Mouse (Mus musculus): ENCODE results near the gene Ramac. TPM values are rescaled to one million over a fixed set of nuclear protein-coding genes. Genes with fewer than 3 reads are reported as not detected.
A peak's percentile ranks its signal among the peaks of the same experiment; 100 is the strongest.

Ramac gene
- polyA plus RNA-seq, 1 experiment from 2014 or later = 86.9 TPM

- Histone ChIP-seq H3K4me1 (ENCODE audit: control insufficient read depth in 2 of 2, insufficient read depth in 2 of 2, low read length in 2 of 2) (peaks cover 2 to 10% of the 10 kb centered on the region in 2 experiments), H3K9ac (ENCODE audit: low read length) (peak within 1 kb of the TSS; percentile 81), H3K9me3 (ENCODE audit: control insufficient read depth, low read length) (no peaks in the 10 kb centered on the region), H3K27ac (replicated peaks in 1 of 2; ENCODE audit: control insufficient read depth in 1 of 2, insufficient read depth in 1 of 2, low read depth in 2 of 2, low read length in 2 of 2) (peak within 1 kb of the TSS; percentile 93 to 95), H3K27me3 (ENCODE audit: control insufficient read depth, insufficient read depth, low read length) (no peaks in the 10 kb centered on the region), H3K4me2 (ENCODE audit: low read length) (peak within 1 kb of the TSS; percentile 88), H3K4me3 (ENCODE audit: control insufficient read depth in 1 of 2, insufficient read depth in 1 of 2, low read depth in 1 of 2, low read length in 2 of 2) (peak within 1 kb of the TSS; percentile 55 to 60), H3K36me3 (ENCODE audit: control insufficient read depth, insufficient read depth, low read length) (peaks cover 41% of the 10 kb centered on the region)
- ATAC-seq (ENCODE audit: insufficient number of reproducible peaks, insufficient read depth, low FRiP score, low read depth) = peak; percentile 90
- under 1% methylated on average over 35 of the region's 38 CpGs for WGBS
Observed at GRCm38 (mm10) chr7:81789095-81789757, 26.5 kb downstream of the Ramac start, which contains the start of gene 3110040N11Rik. TSS of gene 3110040N11Rik (minus strand) at chr7:81789478.

- H3K9ac ChIP-seq (ENCODE audit: low read length) = no peak overlapping the region
- ATAC-seq (ENCODE audit: insufficient number of reproducible peaks, insufficient read depth, low FRiP score, low read depth) = no peak
- no peak overlapping the region for H3K4me2 ChIP-seq (ENCODE audit: low read length)
- H3K27me3 ChIP-seq (ENCODE audit: control insufficient read depth, insufficient read depth, low read length) = no peaks in the 10 kb centered on the region
- H3K4me1 ChIP-seq (ENCODE audit: control insufficient read depth in 2 of 2, insufficient read depth in 2 of 2, low read length in 2 of 2) = peaks cover 4 to 6% of the 10 kb centered on the region in 2 experiments; a peak in 3 of 4 replicates
- H3K27ac ChIP-seq (replicated peaks in 1 of 2; ENCODE audit: control insufficient read depth in 1 of 2, insufficient read depth in 1 of 2, low read depth in 2 of 2, low read length in 2 of 2) = peak overlapping the region in 1 of 2 experiments; percentile 49; a peak in 2 of 4 replicates
- no peak overlapping the region for H3K4me3 ChIP-seq (ENCODE audit: control insufficient read depth in 1 of 2, insufficient read depth in 1 of 2, low read depth in 1 of 2, low read length in 2 of 2)
- 30% methylated on average over 5 of the region's 5 CpGs for WGBS
- H3K36me3 ChIP-seq (ENCODE audit: control insufficient read depth, insufficient read depth, low read length) = peaks cover 29% of the 10 kb centered on the region
- H3K9me3 ChIP-seq (ENCODE audit: control insufficient read depth, low read length) = no peaks in the 10 kb centered on the region
Observed at GRCm38 (mm10) chr7:81806067-81806466, 43.3 kb downstream of the Ramac start.

Other genes starting within 250 kb of the Ramac start
- 60.6 and 68.0 TPM in 2 replicates for gene Fsd2, start 196.0 kb upstream of the Ramac start, polyA plus RNA-seq (2014; fragmentation: Nextera tagmentation; extraction: Ambion mirVana)
- 7.7 and 9.5 TPM in 2 replicates for gene Whamm, start 191.7 kb upstream of the Ramac start, polyA plus RNA-seq (2014; fragmentation: Nextera tagmentation; extraction: Ambion mirVana)
- 80.4 and 84.1 TPM in 2 replicates for gene Homer2, start 55.4 kb upstream of the Ramac start, polyA plus RNA-seq (2014; fragmentation: Nextera tagmentation; extraction: Ambion mirVana)
- gene 3110040N11Rik, start 26.6 kb downstream of the Ramac start, polyA plus RNA-seq (2014; fragmentation: Nextera tagmentation; extraction: Ambion mirVana) = 33.9 and 40.5 TPM in 2 replicates
- 126 and 130 TPM in 2 replicates for gene Btbd1, start 66.5 kb downstream of the Ramac start, polyA plus RNA-seq (2014; fragmentation: Nextera tagmentation; extraction: Ambion mirVana)
- not detected in 2 replicates for gene Gm10160, start 92.9 kb downstream of the Ramac start, polyA plus RNA-seq (2014; fragmentation: Nextera tagmentation; extraction: Ambion mirVana)
- gene Tm6sf1, start 96.1 kb downstream of the Ramac start, polyA plus RNA-seq (2014; fragmentation: Nextera tagmentation; extraction: Ambion mirVana) = 33.7 and 34.4 TPM in 2 replicates
- 15.6 and 16.0 TPM in 2 replicates for gene Hdgfl3, start 171.5 kb downstream of the Ramac start, polyA plus RNA-seq (2014; fragmentation: Nextera tagmentation; extraction: Ambion mirVana)
- gene Bnc1, start 229.4 kb downstream of the Ramac start, polyA plus RNA-seq (2014; fragmentation: Nextera tagmentation; extraction: Ambion mirVana) = 4.8 and 6.3 TPM in 2 replicates

Data from heart, embryonic 14.5 days (tissue).